Mouse (Mus musculus) heart, postnatal 0 days (tissue): Measurements from ENCODE around the gene Stoml1.

Source experiments
- CTCF ChIP-seq: IDR thresholded peaks from 2 replicates; pipeline ENCODE4 v1.5.1; 2016; ENCODE audit warnings: antibody characterized with exemption, control low read depth, low read depth
- EP300 ChIP-seq: IDR thresholded peaks from 2 replicates; pipeline ENCODE4 v1.6.1; 2016; ENCODE audit warnings: antibody characterized with exemption, low read depth

GRCm38 (mm10) chr9:58271109-58271508 lies 18.1 kb downstream of the Stoml1 start:
- TF ChIP-seq CTCF = no peak
- TF ChIP-seq EP300 = no peak
